Mouse (Mus musculus) layer of hippocampus, postnatal 25 days (tissue): ENCODE data around the gene Fa2h. TPM values are rescaled to one million over a fixed set of nuclear protein-coding genes. Genes with fewer than 3 reads are reported as not detected.

ENCODE experiments used
- DNase-seq, 2 experiments: peaks; one replicate each; pipeline ENCODE4 v3.0.0; 2022; ENCODE audit warnings: mixed read lengths in 2 of 2, low spot score in 1 of 2; ENCODE audit errors: extremely low spot score in 1 of 2
- total RNA-seq, 2 experiments: library from RNA; stranded (reverse); gene quantifications; 2 replicates each; pipeline ENCODE4 v1.2.3; 2021

The Fa2h gene
- total RNA-seq, 2 experiments from 2014 or later: 49.1 to 51.3 TPM

DNA sequence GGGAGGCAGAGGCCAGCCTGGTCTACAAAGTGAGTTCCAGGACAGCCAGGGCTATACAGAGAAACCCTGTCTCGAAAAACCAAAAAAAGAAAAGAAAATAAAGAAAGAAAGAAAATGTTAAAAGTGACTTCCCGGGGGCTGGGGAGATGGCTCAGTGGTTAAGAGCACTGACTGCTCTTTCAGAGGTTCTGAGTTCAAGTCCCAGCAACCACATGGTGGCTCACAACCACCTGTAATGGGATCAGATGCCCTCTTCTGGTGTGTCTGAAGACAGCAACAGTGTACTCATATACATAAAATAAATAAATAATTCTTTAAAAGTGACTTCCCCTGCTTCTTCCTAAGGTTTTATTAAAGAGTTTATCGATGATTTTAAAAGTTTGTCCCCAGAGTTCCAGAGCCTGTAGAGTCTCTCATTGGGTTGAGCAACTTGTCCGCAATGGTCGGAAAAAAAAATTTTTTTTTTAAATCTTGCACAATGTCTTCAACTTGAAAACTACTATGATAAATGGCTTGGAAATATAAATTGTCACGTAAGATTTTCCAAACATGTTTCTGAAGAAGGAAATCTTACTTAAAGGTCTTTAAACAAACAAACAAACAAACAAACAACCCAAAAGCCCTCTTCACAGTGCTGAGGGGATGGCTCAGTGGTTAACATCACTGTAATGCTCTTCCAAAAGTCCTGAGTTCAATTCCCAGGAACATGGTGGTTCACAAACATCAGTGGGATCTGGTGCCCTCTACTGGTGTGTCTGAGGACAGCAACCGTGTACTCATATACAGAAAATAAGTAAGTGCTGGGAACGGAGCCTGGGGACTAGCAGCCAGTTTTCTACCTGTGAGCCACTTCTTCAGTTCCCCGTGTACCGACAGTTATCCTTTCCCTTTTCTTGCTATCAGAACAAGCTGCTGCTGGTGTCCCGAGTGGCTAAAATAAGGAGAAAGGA is 92.8 kb downstream of the Fa2h start:
- peak in 1 of 2 experiments; percentile 6 for DNase-seq

- DNase-seq: peak; percentile 82
Observed at GRCm38 (mm10) chr8:111299821-111300568, 93.6 kb downstream of the Fa2h start, which contains the start of gene Rfwd3. Gene Rfwd3 (minus strand): TSS chr8:111300222.

DNA sequence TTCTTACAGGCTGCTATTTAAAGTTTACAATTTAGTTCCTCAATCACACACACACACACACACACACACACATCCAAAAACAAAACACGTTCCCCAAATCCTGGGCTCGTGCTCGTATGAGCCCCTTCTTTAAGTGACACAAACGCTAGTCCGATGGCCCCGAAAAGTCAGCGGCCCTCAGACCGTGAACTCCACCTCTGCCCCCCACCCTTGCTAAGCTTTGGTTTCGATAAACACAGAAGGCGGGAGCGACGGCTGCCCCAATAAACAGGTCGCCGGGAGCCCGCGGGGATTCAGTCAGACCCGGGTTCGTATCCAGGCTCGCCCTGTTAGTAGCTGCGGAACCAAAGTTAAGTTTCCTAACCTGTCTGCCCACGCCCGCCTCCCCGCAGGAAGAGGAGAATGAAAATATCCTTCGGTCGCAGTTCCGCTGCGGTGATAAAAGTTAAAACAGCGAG is 94.2 kb downstream of the Fa2h start:
- DNase-seq: peak; percentile 20 to 25

GRCm38 (mm10) chr8:111298011-111298410 is 95.6 kb downstream of the Fa2h start:
- DNase-seq: no peak

Other genes with a start within 250 kb of the Fa2h start
- 100 to 1,000 TPM; 141 to 143 TPM for gene Glg1, start 134.6 kb downstream of the Fa2h start, total RNA-seq
- gene Rfwd3, start 93.6 kb downstream of the Fa2h start, total RNA-seq: 10 to 100 TPM; 20.2 TPM
- under 1 TPM; 0.17 to 0.59 TPM for gene Mlkl, start 55.6 kb downstream of the Fa2h start, total RNA-seq
- 10 to 100 TPM; 23.5 to 24.8 TPM for gene Wdr59, start 128.3 kb upstream of the Fa2h start, total RNA-seq
- 100 to 1,000 TPM; 106 to 116 TPM for gene Znrf1, start 142.3 kb upstream of the Fa2h start, total RNA-seq
- 1 to 10 TPM; 6.6 to 7.2 TPM for gene Ldhd, start 236.6 kb upstream of the Fa2h start, total RNA-seq
- 10 to 100 TPM; 19.4 to 22.3 TPM for gene Zfp1, start 249.6 kb upstream of the Fa2h start, total RNA-seq